Mouse (Mus musculus): Measurements from ENCODE around the gene Zfp131. TPM values are rescaled to one million over a fixed set of nuclear protein-coding genes. Genes with fewer than 3 reads are reported as not detected.

The Zfp131 gene
- polyA plus RNA-seq (2012; ENCODE audit: low replicate concordance): 99.1 and 136 TPM in 2 replicates

DNA sequence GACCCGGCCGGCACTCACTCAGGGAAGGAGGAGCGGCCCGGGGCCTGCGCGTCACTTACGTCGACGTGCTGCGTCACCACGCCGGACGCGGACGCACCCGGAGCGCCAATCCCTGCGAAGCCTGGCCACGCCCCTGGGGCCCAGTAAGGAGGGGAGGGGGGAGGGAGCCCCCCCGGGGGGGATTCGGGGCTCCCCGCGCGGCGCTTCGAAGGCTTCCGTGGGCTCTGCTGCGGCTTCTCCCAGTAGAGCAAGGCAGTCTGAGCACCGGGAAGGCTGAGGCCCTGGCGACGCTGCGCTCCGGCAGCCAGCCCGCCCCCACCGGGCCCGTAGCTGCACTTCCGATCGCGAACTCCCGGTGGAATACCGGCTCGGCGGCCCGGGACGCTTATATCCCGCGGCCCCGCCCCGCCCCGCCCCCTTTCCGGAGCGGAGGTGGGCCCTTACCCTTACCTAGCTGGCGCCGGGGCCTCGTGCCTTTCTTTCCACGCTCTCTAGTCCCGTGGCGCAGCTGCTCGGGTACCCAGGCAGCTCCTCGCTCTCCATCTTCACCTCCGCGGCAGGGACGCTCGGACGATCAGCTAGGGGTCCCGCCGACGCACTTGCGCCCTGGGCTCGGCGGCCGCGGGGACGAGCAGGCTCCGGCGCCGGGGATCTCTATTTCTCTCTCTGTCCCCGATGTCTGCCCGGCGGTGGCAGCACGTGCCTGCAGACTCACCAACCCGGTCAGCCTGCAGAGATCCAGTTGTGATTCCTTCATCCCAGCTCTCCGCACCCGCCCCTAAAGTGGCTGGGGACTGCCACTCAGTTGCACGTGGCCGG, at the start of gene Zfp131:
TSS of gene Zfp131 (minus strand) at position 129 of the 819 bp plus-strand sequence.

DNA sequence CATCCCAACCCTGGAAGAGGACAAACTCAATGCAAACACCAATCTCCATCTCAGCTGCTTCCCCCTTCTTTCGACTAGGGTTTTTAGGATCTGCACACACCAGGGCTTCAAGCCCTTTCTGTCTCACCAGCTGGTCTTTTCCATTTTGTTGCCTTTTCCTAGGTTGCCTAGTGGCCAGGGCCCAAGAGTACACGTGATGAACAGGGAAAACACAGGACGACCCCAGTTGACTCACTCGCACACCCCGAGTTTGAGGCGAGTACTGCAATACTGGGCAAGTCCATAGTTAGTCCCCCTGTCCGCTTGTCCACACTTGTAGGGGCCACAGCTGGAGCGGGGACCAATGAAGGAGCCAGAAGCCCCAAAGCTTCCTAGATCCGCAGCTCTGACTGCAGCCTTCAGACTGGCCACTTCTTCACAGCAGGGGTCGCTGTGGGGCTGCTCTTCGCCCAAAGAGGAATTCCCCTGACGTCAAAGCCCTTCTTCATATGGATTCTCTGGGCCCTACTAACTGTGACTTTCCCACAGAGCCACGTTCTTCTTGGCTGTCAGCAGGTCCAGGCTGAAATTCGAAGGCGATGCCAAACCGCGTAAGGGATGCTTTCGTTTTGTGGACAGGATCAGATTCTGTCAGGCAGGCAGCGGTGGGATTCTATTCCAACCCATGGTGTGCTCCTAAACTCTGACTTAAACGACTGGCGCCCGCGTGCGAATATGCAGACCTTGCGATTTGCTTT, 44.8 kb upstream of the Zfp131 start, which contains the start of gene D13Ertd608e:
TSS of gene D13Ertd608e (plus strand) at position 687 of the 737 bp plus-strand sequence.

DNA sequence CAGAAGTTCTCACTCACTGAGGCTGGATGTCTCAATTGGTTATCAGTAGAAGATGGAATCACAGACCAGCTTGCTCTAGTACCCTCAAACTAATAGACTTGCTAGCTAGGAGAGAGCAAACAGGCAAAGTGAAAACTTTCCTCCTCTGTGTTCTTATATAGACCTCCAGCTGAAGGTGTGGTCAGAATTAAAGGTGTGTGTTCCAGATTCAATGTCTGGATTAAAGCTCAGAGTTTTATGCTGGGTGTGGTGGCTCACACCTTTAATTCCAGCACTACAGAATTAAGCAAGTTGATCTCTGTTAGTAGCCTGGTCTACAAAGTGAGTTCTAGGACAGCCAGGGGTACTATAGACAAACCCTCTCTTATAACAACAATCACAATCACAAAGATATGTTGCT, 39.4 kb upstream of the Zfp131 start, which contains the start of gene AF067063:
TSS of gene AF067063 (minus strand) at position 101 of the 400 bp plus-strand sequence.

DNA sequence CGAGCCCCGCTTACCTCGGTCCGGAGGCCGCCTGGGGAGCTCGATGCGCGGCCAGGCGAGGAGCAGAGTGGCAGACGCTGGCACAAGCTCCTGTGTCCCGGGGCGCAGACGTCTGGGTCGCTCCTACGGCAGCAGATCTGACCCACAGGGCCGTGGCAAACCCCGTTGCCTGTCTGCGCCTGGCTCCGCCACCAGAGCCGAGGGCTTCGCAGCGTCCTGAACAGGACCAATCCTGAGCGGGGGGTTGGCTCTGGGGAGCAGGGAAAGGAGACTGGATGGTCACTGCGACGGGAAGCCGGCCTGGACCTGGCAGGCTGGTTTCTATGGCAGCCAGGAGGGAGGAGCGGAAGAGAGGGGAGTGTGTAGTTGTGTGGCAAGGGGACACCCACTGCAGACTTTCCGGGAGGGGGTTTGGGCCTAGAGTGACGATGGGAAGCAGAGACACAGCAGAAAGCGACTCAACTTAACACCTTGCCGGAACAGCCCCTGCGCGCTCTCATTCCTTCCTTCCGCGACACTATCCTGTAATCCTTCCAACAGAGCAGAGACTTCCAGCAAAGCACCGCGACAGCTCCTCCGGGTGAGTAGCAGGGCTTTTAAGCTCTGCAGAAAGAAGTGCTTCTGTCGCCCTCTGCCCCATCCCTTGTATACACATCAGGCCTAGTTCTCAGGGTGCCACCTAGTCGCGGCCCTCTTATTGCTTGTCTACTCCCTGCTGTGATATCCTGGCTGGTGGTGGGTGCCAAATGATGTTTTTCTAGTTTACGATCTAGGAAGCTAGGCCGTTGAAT, 34.8 kb downstream of the Zfp131 start, which contains the start of gene Nim1k:
TSS of gene Nim1k (minus strand) at position 202 of the 791 bp plus-strand sequence.

Other genes starting within 250 kb of the Zfp131 start
- gene Ccl28, start 167.1 kb downstream of the Zfp131 start, polyA plus RNA-seq (2012; ENCODE audit: low replicate concordance): not detected in 2 replicates
- 0.79 and 2.1 TPM in 2 replicates for gene Hmgcs1, start 100.5 kb downstream of the Zfp131 start, polyA plus RNA-seq (2012; ENCODE audit: low replicate concordance)
- gene Nim1k, start 35.0 kb downstream of the Zfp131 start, polyA plus RNA-seq (2012; ENCODE audit: low replicate concordance): 0.06 TPM in 1 of 2 replicates, not detected in the other
- not detected in 2 replicates for gene AF067063, start 39.3 kb upstream of the Zfp131 start, polyA plus RNA-seq (2012; ENCODE audit: low replicate concordance)
- not detected in 2 replicates for gene D13Ertd608e, start 45.1 kb upstream of the Zfp131 start, polyA plus RNA-seq (2012; ENCODE audit: low replicate concordance)
- gene Tcstv1, start 103.9 kb upstream of the Zfp131 start, polyA plus RNA-seq (2012; ENCODE audit: low replicate concordance): not detected in 2 replicates
- gene Gm21761, start 138.4 kb upstream of the Zfp131 start, polyA plus RNA-seq (2012; ENCODE audit: low replicate concordance): not detected in 2 replicates
- not detected in 2 replicates for gene B020031M17Rik, start 159.9 kb upstream of the Zfp131 start, polyA plus RNA-seq (2012; ENCODE audit: low replicate concordance)
- not detected in 2 replicates for gene Gm36079, start 236.1 kb upstream of the Zfp131 start, polyA plus RNA-seq (2012; ENCODE audit: low replicate concordance)